Mouse (Mus musculus): ENCODE measurements at regions not wholly inside any gene's neighbourhood (a gene's known extent, or its start where the extent isn't known, plus 50 kb on each side); places are given as distances from the start of the nearest gene placed in this dataset.

DNA sequence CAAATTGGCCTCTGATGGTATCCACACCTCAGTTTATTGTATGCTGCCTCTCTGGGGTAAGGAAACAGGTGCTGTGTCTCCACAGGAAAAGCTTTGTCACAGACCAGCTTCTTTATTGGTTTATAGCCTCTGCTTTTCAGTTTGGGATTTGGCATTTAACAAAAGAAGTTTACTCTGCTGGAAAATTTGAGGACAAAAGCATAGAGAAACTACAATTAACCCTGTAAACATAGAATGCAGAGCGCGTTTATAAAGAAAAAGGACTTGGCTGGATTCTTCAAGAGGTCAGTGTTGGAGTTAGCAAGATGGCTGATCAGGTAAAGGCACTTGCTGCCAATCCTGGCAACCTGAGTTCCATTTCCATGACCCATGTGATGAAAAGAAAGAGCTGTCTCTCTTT is 90.1 kb upstream of the Frmd4b start:
- Histone ChIP-seq H3K79me3 (ENCODE audit: low read depth) (no peaks in the 10 kb centered on the region), H3K4me3 (ENCODE audit: insufficient read depth, poor library complexity, severe bottlenecking) (no peak overlapping the region), H3ac (ENCODE audit: control insufficient read depth, insufficient read length, low read depth) (no peak overlapping the region), H3K36me3 (ENCODE audit: control insufficient read depth, insufficient read depth) (no peaks in the 10 kb centered on the region), H3K79me2 (ENCODE audit: control insufficient read depth, insufficient read depth) (no peaks in the 10 kb centered on the region), H3K27me3 (ENCODE audit: control insufficient read depth, insufficient read depth, insufficient read length) (peaks cover 4% of the 10 kb centered on the region)
- TF ChIP-seq FOSL1 (IDR thresholded peaks at IDR 0.05; ENCODE audit: insufficient read depth, low read length, poor library complexity, severe bottlenecking) (no peak), USF1 (IDR thresholded peaks at IDR 0.05; ENCODE audit: low read depth) (no peak), MAX (IDR thresholded peaks at IDR 0.05) (no peak), CTCF (IDR thresholded peaks at IDR 0.05; ENCODE audit: control insufficient read depth, insufficient read depth, insufficient read length) (no peak), CEBPB (IDR thresholded peaks at IDR 0.05; ENCODE audit: low read depth) (no peak), MYOG (IDR thresholded peaks at IDR 0.05; ENCODE audit: control insufficient read depth, extremely low read depth, insufficient read length) (no peak), MYOD1 (IDR thresholded peaks at IDR 0.05; ENCODE audit: control insufficient read depth, insufficient read length, low read depth) (no peak)

DNA sequence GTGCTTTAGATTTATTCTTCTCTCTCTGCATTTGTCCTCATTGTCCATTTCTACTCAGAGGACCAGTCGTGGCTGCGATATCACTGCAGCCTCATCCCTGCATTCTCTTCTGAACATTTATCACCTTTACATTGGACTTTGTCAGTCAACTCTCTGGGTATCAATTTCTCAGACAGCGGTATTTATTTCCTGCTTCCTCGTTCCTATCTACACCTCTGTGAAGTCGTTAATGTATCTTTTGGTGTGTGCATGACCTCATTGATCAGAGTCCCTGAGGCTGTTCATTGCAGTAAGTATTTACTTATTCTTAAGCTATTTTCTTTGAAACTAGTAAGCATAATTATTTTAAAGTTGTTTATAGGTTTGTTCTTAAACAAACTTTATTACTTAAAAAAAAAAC is 87.0 kb upstream of the Frmd4b start:
- Histone ChIP-seq H3K4me3 (ENCODE audit: insufficient read depth, poor library complexity, severe bottlenecking) (no peak overlapping the region), H3K27me3 (ENCODE audit: control insufficient read depth, insufficient read depth, insufficient read length) (peaks cover 4% of the 10 kb centered on the region), H3ac (ENCODE audit: control insufficient read depth, insufficient read length, low read depth) (no peak overlapping the region), H3K79me3 (ENCODE audit: low read depth) (no peaks in the 10 kb centered on the region), H3K36me3 (ENCODE audit: control insufficient read depth, insufficient read depth) (no peaks in the 10 kb centered on the region), H3K79me2 (ENCODE audit: control insufficient read depth, insufficient read depth) (no peaks in the 10 kb centered on the region)
- TF ChIP-seq MYOG (IDR thresholded peaks at IDR 0.05; ENCODE audit: control insufficient read depth, extremely low read depth, insufficient read length) (no peak), USF1 (IDR thresholded peaks at IDR 0.05; ENCODE audit: low read depth) (no peak), MYOD1 (IDR thresholded peaks at IDR 0.05; ENCODE audit: control insufficient read depth, insufficient read length, low read depth) (no peak), MAX (IDR thresholded peaks at IDR 0.05) (no peak), CTCF (IDR thresholded peaks at IDR 0.05; ENCODE audit: control insufficient read depth, insufficient read depth, insufficient read length) (no peak), FOSL1 (IDR thresholded peaks at IDR 0.05; ENCODE audit: insufficient read depth, low read length, poor library complexity, severe bottlenecking) (no peak), CEBPB (IDR thresholded peaks at IDR 0.05; ENCODE audit: low read depth) (no peak)

DNA sequence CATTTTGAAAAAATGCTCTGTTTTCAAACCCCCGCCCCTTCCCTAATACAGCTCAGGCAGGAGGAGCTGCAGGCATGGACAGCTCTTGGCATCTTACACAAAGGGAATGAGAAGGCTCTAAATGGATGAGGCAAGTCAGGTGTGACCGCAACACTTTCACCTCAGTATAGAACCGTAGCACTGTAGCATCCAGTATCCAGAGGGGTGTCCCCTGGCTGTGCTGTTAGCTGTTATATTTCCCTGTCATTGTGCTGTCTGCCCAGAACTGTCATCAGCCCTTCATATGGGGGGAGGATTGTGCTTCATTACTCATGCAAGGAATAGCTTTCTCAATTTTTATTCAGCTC is 82.4 kb upstream of the Frmd4b start:
- no peaks in the 10 kb centered on the region for H3K27me3 ChIP-seq (ENCODE audit: control insufficient read depth, insufficient read depth, insufficient read length)
- no peak for TF ChIP-seq FOSL1 (IDR thresholded peaks at IDR 0.05; ENCODE audit: insufficient read depth, low read length, poor library complexity, severe bottlenecking)
- TF ChIP-seq CEBPB (IDR thresholded peaks at IDR 0.05; ENCODE audit: low read depth): no peak
- TF ChIP-seq MYOG (IDR thresholded peaks at IDR 0.05; ENCODE audit: control insufficient read depth, extremely low read depth, insufficient read length): no peak
- TF ChIP-seq CTCF (IDR thresholded peaks at IDR 0.05; ENCODE audit: control insufficient read depth, insufficient read depth, insufficient read length): no peak
- TF ChIP-seq MYOD1 (IDR thresholded peaks at IDR 0.05; ENCODE audit: control insufficient read depth, insufficient read length, low read depth): no peak
- no peak for TF ChIP-seq MAX (IDR thresholded peaks at IDR 0.05)
- no peak for TF ChIP-seq USF1 (IDR thresholded peaks at IDR 0.05; ENCODE audit: low read depth)
- H3K79me2 ChIP-seq (ENCODE audit: control insufficient read depth, insufficient read depth): no peaks in the 10 kb centered on the region
- H3K4me3 ChIP-seq (ENCODE audit: insufficient read depth, poor library complexity, severe bottlenecking): no peak overlapping the region
- no peaks in the 10 kb centered on the region for H3K79me3 ChIP-seq (ENCODE audit: low read depth)
- H3K36me3 ChIP-seq (ENCODE audit: control insufficient read depth, insufficient read depth): no peaks in the 10 kb centered on the region
- H3ac ChIP-seq (ENCODE audit: control insufficient read depth, insufficient read length, low read depth): no peak overlapping the region

DNA sequence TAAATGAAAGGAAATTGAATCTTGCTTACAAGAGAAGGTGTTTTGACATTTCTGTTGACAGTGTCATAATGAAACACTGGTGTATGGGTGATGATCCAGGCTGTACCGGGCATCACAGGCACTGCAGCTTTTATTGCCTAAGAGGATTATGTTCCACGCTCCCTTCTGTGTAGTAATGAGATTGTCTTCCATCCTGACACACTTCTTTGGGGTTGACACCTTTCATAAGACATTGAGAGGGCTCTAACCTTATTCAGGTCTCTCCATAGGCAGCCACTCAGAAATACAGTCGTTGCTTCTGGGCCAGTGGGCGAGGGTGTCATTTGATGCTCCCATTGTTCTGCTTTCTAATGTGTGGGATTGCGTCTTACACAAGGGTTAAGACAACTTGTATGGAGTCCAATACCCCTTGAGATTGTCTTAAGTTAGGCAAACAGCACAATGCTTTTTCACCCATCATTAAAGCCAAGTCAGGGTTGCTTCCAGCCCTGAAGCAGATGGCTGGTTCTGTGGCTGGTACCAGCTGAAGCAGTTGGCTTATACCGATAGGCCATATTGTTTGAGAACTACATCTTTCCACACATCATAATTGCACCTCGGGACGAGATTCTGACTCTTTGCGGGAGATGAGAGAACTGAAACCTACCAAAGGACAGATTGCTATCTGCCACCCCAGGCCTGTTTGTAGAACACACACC is 81.9 kb upstream of the Frmd4b start:
- Histone ChIP-seq H3ac (ENCODE audit: control insufficient read depth, insufficient read length, low read depth) (no peak overlapping the region), H3K79me3 (ENCODE audit: low read depth) (no peaks in the 10 kb centered on the region), H3K36me3 (ENCODE audit: control insufficient read depth, insufficient read depth) (no peaks in the 10 kb centered on the region), H3K79me2 (ENCODE audit: control insufficient read depth, insufficient read depth) (no peaks in the 10 kb centered on the region), H3K4me3 (ENCODE audit: insufficient read depth, poor library complexity, severe bottlenecking) (no peak overlapping the region), H3K27me3 (ENCODE audit: control insufficient read depth, insufficient read depth, insufficient read length) (no peaks in the 10 kb centered on the region)
- TF ChIP-seq MYOD1 (IDR thresholded peaks at IDR 0.05; ENCODE audit: control insufficient read depth, insufficient read length, low read depth) (no peak), CTCF (IDR thresholded peaks at IDR 0.05; ENCODE audit: control insufficient read depth, insufficient read depth, insufficient read length) (no peak)

DNA sequence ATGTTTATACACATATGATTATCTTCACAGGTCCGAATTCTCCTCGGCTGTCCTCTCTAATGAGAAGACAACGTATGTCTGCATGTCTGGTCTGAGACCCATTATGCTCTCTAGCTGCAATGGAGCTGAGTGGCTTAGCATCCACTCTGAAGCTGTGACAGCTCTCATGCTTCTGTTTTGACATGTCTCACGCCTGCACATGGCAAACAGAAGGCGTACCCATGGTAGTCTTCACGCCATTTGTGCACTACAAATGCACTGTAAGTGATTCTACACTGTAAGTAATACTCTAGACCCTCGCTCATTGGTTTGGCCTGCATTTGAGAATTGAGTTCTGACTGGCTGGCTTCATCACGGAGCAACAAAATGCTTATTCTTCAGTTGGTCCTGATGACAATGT is 75.9 kb upstream of the Frmd4b start:
- Histone ChIP-seq H3K4me3 (ENCODE audit: insufficient read depth, poor library complexity, severe bottlenecking) (no peak overlapping the region), H3K36me3 (ENCODE audit: control insufficient read depth, insufficient read depth) (no peaks in the 10 kb centered on the region), H3ac (ENCODE audit: control insufficient read depth, insufficient read length, low read depth) (no peak overlapping the region), H3K79me2 (ENCODE audit: control insufficient read depth, insufficient read depth) (no peaks in the 10 kb centered on the region), H3K27me3 (ENCODE audit: control insufficient read depth, insufficient read depth, insufficient read length) (no peaks in the 10 kb centered on the region), H3K79me3 (ENCODE audit: low read depth) (no peaks in the 10 kb centered on the region)
- TF ChIP-seq MYOG (IDR thresholded peaks at IDR 0.05; ENCODE audit: control insufficient read depth, extremely low read depth, insufficient read length): no peak
- TF ChIP-seq MAX (IDR thresholded peaks at IDR 0.05): no peak
- TF ChIP-seq CTCF (IDR thresholded peaks at IDR 0.05; ENCODE audit: control insufficient read depth, insufficient read depth, insufficient read length): no peak
- TF ChIP-seq USF1 (IDR thresholded peaks at IDR 0.05; ENCODE audit: low read depth): no peak
- no peak for TF ChIP-seq CEBPB (IDR thresholded peaks at IDR 0.05; ENCODE audit: low read depth)
- TF ChIP-seq MYOD1 (IDR thresholded peaks at IDR 0.05; ENCODE audit: control insufficient read depth, insufficient read length, low read depth): no peak
- TF ChIP-seq FOSL1 (IDR thresholded peaks at IDR 0.05; ENCODE audit: insufficient read depth, low read length, poor library complexity, severe bottlenecking): no peak

DNA sequence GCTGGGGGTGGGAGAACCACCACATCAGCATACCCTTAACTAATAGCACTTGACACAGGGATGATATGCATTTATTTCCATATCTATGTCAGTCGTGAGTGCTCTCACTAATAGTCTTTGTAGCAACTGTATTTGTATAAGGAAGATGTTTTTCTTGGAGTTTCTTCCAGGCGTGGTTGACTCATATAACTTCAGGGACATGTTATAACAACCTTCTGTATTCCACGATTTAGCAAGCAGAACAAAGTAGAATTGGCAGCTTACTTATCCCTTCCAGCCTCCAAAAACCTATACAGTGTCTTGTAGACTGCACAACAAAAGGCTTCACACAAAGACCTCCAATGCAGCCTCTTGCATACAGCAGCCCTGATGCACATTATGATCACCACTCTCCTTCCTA is 73.8 kb upstream of the Frmd4b start:
- no peaks in the 10 kb centered on the region for H3K79me2 ChIP-seq (ENCODE audit: control insufficient read depth, insufficient read depth)
- no peaks in the 10 kb centered on the region for H3K36me3 ChIP-seq (ENCODE audit: control insufficient read depth, insufficient read depth)
- TF ChIP-seq CEBPB (IDR thresholded peaks at IDR 0.05; ENCODE audit: low read depth) (no peak), USF1 (IDR thresholded peaks at IDR 0.05; ENCODE audit: low read depth) (no peak), MYOD1 (IDR thresholded peaks at IDR 0.05; ENCODE audit: control insufficient read depth, insufficient read length, low read depth) (no peak), FOSL1 (IDR thresholded peaks at IDR 0.05; ENCODE audit: insufficient read depth, low read length, poor library complexity, severe bottlenecking) (no peak), MYOG (IDR thresholded peaks at IDR 0.05; ENCODE audit: control insufficient read depth, extremely low read depth, insufficient read length) (no peak)
- H3K27me3 ChIP-seq (ENCODE audit: control insufficient read depth, insufficient read depth, insufficient read length): no peaks in the 10 kb centered on the region
- H3ac ChIP-seq (ENCODE audit: control insufficient read depth, insufficient read length, low read depth): no peak overlapping the region
- H3K79me3 ChIP-seq (ENCODE audit: low read depth): no peaks in the 10 kb centered on the region
- no peak overlapping the region for H3K4me3 ChIP-seq (ENCODE audit: insufficient read depth, poor library complexity, severe bottlenecking)

Measured in C2C12 (cell line).